Mouse (Mus musculus): Measurements from ENCODE around the gene Nudt8. TPM values are rescaled to one million over a fixed set of nuclear protein-coding genes. Genes with fewer than 3 reads are reported as not detected.
"Not testable (repeated sequence)": the region's sequence is repeated elsewhere in the genome, so short reads cannot be mapped to it uniquely, and the experiment has no call there.

The Nudt8 gene
- total RNA-seq, 1 experiment = 22.4 TPM

DNA sequence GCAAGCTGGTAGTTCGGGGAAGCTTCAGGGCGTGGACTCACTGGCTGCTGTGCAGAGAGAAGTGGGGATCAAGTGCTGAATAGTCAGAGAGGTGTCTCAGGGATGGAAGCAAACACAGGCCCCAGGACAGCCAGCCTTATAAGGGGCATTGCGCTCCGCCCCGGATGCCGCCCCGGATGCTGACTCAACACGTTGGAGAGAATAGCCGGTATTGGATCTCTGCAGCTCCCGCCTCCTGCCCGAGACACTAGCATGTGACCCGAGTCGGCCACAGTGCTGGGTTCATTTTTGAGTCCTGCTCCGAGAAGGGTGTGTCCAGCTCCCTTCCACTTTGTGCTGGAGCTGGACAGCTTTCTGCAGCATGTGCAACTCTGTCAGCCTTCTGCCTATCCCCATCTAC is 41.7 kb downstream of the Nudt8 start:
- H3K9me3 ChIP-seq (ENCODE audit: control insufficient read depth, insufficient read depth, low read depth, low read length) = no peaks in the 10 kb centered on the region
- no peak overlapping the region for H3K27ac ChIP-seq (ENCODE audit: insufficient read depth, low read depth, low read length, poor library complexity, severe bottlenecking)
- peak overlapping the region; percentile 60 to 70 for H3K4me3 ChIP-seq (ENCODE audit: insufficient read depth in 1 of 2, low read depth in 1 of 2, low read length in 2 of 2, poor library complexity in 1 of 2, severe bottlenecking in 1 of 2)
- in situ Hi-C loops (cut with MboI; ENCODE audit: low sequenced_read_pairs in 2 of 2, unreplicated experiment in 2 of 2) = no loop called here
- peak overlapping the region; percentile 32 for H3K9ac ChIP-seq (ENCODE audit: insufficient read depth, low read depth, low read length, poor library complexity, severe bottlenecking)
- TF ChIP-seq ZNF384 (IDR thresholded peaks at IDR 0.05; ENCODE audit: low read depth, low read length) = no peak
- no peak for TF ChIP-seq ZC3H11A (IDR thresholded peaks at IDR 0.05; ENCODE audit: borderline replicate concordance, low read depth, low read length)
- no peak; the same call in 1 of the 2 replicates for TF ChIP-seq HCFC1 (IDR thresholded peaks at IDR 0.05; ENCODE audit: borderline replicate concordance, insufficient read depth, low read length)
- no peak for TF ChIP-seq CHD2 (IDR thresholded peaks at IDR 0.05; ENCODE audit: low read depth, low read length)
- peak; percentile 91 for TF ChIP-seq MAFK (IDR thresholded peaks at IDR 0.05; ENCODE audit: insufficient read depth, low read depth, low read length)
- DNase-seq (ENCODE audit: low read depth, low spot score) = peak; percentile 50
- peaks cover 4 to 8% of the 10 kb centered on the region in 2 experiments; a peak in 3 of 4 replicates for H3K4me1 ChIP-seq (ENCODE audit: control insufficient read depth in 2 of 2, insufficient read depth in 2 of 2, low read length in 2 of 2, poor library complexity in 1 of 2)
- no peaks in the 10 kb centered on the region; the same call in 1 of the 2 replicates for H3K36me3 ChIP-seq (ENCODE audit: control insufficient read depth, insufficient read depth, low read length, poor library complexity, severe bottlenecking)

GRCm38 (mm10) chr19:4044109-4044508 is 43.7 kb downstream of the Nudt8 start:
- H3K9me3 ChIP-seq (ENCODE audit: control insufficient read depth, insufficient read depth, low read depth, low read length); H3K9ac ChIP-seq (ENCODE audit: insufficient read depth, low read depth, low read length, poor library complexity, severe bottlenecking); H3K4me3 ChIP-seq (ENCODE audit: insufficient read depth in 1 of 2, low read depth in 1 of 2, low read length in 2 of 2, poor library complexity in 1 of 2, severe bottlenecking in 1 of 2); DNase-seq (ENCODE audit: low read depth, low spot score); H3K36me3 ChIP-seq (ENCODE audit: control insufficient read depth, insufficient read depth, low read length, poor library complexity, severe bottlenecking); in situ Hi-C loops (cut with MboI; ENCODE audit: low sequenced_read_pairs in 2 of 2, unreplicated experiment in 2 of 2); H3K27ac ChIP-seq (ENCODE audit: insufficient read depth, low read depth, low read length, poor library complexity, severe bottlenecking): not testable (repeated sequence)
- H3K4me1 ChIP-seq (ENCODE audit: control insufficient read depth in 2 of 2, insufficient read depth in 2 of 2, low read length in 2 of 2, poor library complexity in 1 of 2) = peaks cover 4 to 11% of the 10 kb centered on the region in 2 experiments; a peak in 3 of 4 replicates

GRCm38 (mm10) chr19:4045966-4046865 is 45.8 kb downstream of the Nudt8 start, which contains the start of gene Gstp2:
Gene Gstp2, minus strand, starts transcription at chr19:4046023.
- Histone ChIP-seq H3K36me3 (ENCODE audit: control insufficient read depth, insufficient read depth, low read length, poor library complexity, severe bottlenecking) (no peaks in the 10 kb centered on the region; the same call in 1 of the 2 replicates), H3K4me3 (ENCODE audit: insufficient read depth in 1 of 2, low read depth in 1 of 2, low read length in 2 of 2, poor library complexity in 1 of 2, severe bottlenecking in 1 of 2) (peak within 1 kb of the TSS; percentile 30 to 42), H3K27ac (ENCODE audit: insufficient read depth, low read depth, low read length, poor library complexity, severe bottlenecking) (peak within 1 kb of the TSS; percentile 97), H3K9me3 (ENCODE audit: control insufficient read depth, insufficient read depth, low read depth, low read length) (no peaks in the 10 kb centered on the region), H3K4me1 (ENCODE audit: control insufficient read depth in 2 of 2, insufficient read depth in 2 of 2, low read length in 2 of 2, poor library complexity in 1 of 2) (peaks cover 4 to 11% of the 10 kb centered on the region in 2 experiments; a peak in 3 of 4 replicates), H3K9ac (ENCODE audit: insufficient read depth, low read depth, low read length, poor library complexity, severe bottlenecking) (peak within 1 kb of the TSS; percentile 50)
- peak; percentile 75 for DNase-seq (ENCODE audit: low read depth, low spot score)
- TF ChIP-seq ZNF384 (IDR thresholded peaks at IDR 0.05; ENCODE audit: low read depth, low read length) (peak; percentile 70), ZC3H11A (IDR thresholded peaks at IDR 0.05; ENCODE audit: borderline replicate concordance, low read depth, low read length) (no peak), MAFK (IDR thresholded peaks at IDR 0.05; ENCODE audit: insufficient read depth, low read depth, low read length) (peak; percentile 99), HCFC1 (IDR thresholded peaks at IDR 0.05; ENCODE audit: borderline replicate concordance, insufficient read depth, low read length) (no peak), CHD2 (IDR thresholded peaks at IDR 0.05; ENCODE audit: low read depth, low read length) (no peak)
- in situ Hi-C loops (cut with MboI; ENCODE audit: low sequenced_read_pairs in 2 of 2, unreplicated experiment in 2 of 2) = no loop called here

DNA sequence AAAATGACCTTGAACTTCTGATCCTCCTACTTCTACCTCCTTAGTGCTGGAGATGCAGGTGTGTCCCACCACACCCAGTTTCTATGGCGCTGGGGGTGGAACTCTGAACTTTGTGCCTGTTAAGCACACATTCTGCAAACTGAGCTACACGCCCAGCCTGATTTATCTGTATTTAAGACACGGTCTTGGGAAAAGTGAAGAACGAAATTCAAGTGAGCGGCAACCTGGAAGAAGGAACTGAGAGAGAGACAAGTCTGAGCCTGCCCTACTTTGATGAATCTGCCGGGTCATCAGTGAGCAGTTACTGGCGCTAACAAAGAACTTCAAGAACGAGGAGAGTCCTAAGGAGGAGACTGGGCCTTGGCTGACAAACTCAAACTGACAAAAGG is 46.5 kb downstream of the Nudt8 start:
- TF ChIP-seq CHD2 (IDR thresholded peaks at IDR 0.05; ENCODE audit: low read depth, low read length) (no peak), MAFK (IDR thresholded peaks at IDR 0.05; ENCODE audit: insufficient read depth, low read depth, low read length) (0 out of 2 replicates have a peak, but pooled peaks have one; percentile 49)
- peak overlapping the region; percentile 15 to 18; a peak in 3 of 4 replicates for H3K4me3 ChIP-seq (ENCODE audit: insufficient read depth in 1 of 2, low read depth in 1 of 2, low read length in 2 of 2, poor library complexity in 1 of 2, severe bottlenecking in 1 of 2)
- peaks cover 4 to 11% of the 10 kb centered on the region in 2 experiments; a peak in 3 of 4 replicates for H3K4me1 ChIP-seq (ENCODE audit: control insufficient read depth in 2 of 2, insufficient read depth in 2 of 2, low read length in 2 of 2, poor library complexity in 1 of 2)
- H3K9me3 ChIP-seq (ENCODE audit: control insufficient read depth, insufficient read depth, low read depth, low read length) = no peaks in the 10 kb centered on the region
- peak overlapping the region; percentile 97 for H3K27ac ChIP-seq (ENCODE audit: insufficient read depth, low read depth, low read length, poor library complexity, severe bottlenecking)
- no peaks in the 10 kb centered on the region; the same call in 1 of the 2 replicates for H3K36me3 ChIP-seq (ENCODE audit: control insufficient read depth, insufficient read depth, low read length, poor library complexity, severe bottlenecking)
- H3K9ac ChIP-seq (ENCODE audit: insufficient read depth, low read depth, low read length, poor library complexity, severe bottlenecking) = peak overlapping the region; percentile 13
- in situ Hi-C loops (cut with MboI; ENCODE audit: low sequenced_read_pairs in 2 of 2, unreplicated experiment in 2 of 2) = no loop called here
- peak; percentile 65 for DNase-seq (ENCODE audit: low read depth, low spot score)
